Mouse (Mus musculus): ENCODE measurements around the gene Jam2. TPM values are rescaled to one million over a fixed set of nuclear protein-coding genes. Genes with fewer than 3 reads are reported as not detected.

The Jam2 gene
- total RNA-seq, 2 experiments from 2014 or later, result 21.0 to 27.4 TPM

DNA sequence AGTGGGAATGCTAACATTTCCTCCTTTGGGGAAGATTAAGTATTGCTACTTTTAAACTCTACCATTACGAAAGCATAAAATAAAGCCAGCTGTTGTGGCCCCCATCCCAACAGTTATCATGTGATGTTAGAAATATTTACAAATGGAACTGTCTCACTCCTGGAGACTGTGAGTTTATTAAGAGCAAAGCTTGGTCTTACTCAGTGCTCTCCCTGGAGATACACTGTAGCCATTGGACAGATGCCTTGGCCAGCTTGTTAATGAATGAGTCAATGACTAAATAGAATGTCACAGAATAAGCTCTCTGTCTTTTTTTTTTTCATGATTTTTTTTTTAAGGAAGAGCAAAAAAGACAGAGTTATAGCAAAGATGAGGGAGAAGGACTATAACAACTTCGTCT lies 2.5 kb upstream of the Jam2 start:
- intact Hi-C loops (cut with DNase I), result no loop called here
- DNase-seq (ENCODE audit: extremely low spot score in 1 of 2, low spot score in 2 of 2), result no peak
- Histone ChIP-seq H3K4me3 (no peak overlapping the region), H3K27ac (no peak overlapping the region)
- no peak for TF ChIP-seq CTCF (IDR thresholded peaks at IDR 0.05)

DNA sequence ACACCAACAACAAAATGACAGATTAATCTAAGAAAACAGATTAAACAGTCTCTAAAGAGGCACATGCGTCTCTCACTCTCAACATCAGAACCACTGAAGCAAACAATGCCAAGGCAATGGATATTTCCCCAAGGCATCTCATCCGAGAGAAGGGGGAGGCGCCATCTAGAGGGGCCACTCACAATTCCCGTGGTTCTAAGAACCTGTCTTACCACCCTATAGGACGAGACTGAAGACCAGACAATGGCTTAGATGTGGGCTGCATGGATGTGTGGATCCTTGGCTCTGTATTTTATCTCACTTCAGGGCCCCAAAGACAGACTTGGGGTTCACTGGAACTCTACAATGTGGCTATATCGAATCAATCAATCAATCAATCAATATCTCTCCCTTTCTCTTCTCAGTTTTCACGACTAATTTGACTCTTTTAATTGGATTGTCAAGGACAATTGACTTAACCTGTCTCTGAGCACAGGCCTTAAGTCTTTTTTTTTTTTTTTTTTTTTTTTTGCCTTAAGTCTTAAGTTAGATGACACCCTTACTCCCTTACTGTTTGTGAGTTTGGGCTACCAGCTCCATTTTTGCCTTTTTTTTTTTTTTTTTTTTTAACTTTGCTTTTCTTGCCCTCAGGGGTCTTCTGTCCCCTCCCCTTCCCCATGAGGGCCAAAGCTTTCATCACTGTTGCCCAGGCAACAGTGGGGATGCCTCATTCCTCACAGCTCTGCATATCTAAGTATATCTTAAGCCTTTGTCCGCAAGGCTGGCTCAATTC lies 1.2 kb upstream of the Jam2 start:
- no peak overlapping the region for H3K27ac ChIP-seq
- no peak for DNase-seq (ENCODE audit: extremely low spot score in 1 of 2, low spot score in 2 of 2)
- no peak; the same call in 1 of the 2 replicates for TF ChIP-seq CTCF (IDR thresholded peaks at IDR 0.05)
- intact Hi-C loops (cut with DNase I), result loop anchor here (1.0 kb wide), 1 partner anchor 37 kb away; the partner anchor contains the start of gene Mrpl39
- H3K4me3 ChIP-seq, result no peak overlapping the region

DNA sequence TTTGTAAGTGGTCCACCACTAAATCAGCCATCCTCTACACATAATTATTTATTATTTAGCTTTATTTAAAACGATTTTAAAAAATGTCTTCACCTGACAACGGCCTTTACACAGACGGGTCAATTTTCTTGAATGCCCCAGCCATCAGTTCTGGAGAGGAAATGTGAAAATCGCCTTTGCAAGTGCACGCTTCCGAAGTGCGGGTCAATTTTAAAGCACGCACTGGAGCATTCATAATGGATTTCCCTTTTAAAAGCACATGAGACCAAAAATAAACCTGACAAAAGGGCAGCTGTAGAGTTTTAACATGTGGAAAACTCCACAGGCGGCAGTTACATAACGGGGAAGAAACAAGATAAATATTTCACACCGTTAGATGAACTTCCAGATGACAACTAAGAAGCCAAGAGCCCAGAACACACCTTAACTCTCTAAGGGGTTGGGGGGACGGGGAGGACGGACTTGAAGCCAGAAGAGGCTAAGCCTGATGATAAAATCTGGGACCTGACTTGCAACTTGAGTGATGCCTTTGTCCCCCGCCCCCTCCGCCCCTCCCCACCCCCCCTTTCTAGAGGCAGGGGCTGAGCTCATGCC lies 558 bp upstream of the Jam2 start:
- no peak for DNase-seq (ENCODE audit: extremely low spot score in 1 of 2, low spot score in 2 of 2)
- no peak for TF ChIP-seq CTCF (IDR thresholded peaks at IDR 0.05)
- Histone ChIP-seq H3K4me3 (peak overlapping the region; percentile 70), H3K27ac (peak overlapping the region; percentile 84)
- intact Hi-C loops (cut with DNase I), result loop anchor here (1.0 kb wide), 1 partner anchor 38 kb away; the partner anchor contains the start of gene Mrpl39

DNA sequence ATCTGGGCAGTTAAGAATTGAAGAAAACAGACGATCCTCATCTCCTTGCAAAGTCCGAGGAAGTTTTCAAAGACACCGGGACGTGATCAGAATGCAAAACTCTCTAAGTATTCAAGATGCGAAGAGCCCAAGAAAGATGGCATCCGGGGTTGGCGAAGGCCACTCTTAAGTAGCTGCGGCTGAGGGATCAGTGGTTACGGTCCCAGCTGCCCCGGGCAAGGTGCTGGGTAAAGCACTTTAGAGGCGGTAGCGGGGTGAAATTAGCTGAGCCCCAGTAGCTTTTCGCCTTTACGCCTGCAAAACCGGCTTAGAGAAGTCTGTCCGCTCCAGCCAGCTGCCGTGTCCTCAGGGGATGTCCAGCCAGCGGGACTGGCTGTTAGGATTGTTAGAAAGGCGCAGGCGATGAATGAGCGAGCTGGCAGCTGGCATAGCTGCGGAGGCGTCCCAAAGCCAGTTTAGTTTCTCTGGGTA lies 873 bp downstream of the Jam2 start:
- Histone ChIP-seq H3K27ac (peak overlapping the region; percentile 84), H3K4me3 (peak overlapping the region; percentile 70)
- intact Hi-C loops (cut with DNase I), result loop anchor here (2.0 kb wide), 1 partner anchor 42 kb away; no protein-coding TSS in a partner anchor
- no peak for TF ChIP-seq CTCF (IDR thresholded peaks at IDR 0.05)
- peak; percentile 61 to 63 for DNase-seq (ENCODE audit: extremely low spot score in 1 of 2, low spot score in 2 of 2)

DNA sequence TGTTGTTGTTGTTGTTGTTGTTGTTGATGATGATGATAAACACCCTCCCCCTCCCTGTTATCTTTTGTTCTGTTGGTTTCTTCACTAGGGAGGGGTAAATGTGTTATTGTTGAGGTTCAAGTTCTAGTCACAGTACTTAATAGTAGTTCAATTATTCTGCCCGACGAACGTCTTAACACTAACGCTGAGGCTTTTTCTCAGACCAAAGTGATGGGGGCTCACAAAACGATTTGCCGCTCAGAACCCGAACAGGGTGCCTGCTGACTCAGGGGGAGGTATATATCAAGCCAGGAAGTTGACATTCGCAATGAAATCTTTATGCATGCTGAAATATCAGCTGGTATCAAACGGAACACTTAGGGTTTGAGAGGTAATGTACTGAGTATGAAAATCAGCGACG lies 1.4 kb downstream of the Jam2 start:
- no peak for DNase-seq (ENCODE audit: extremely low spot score in 1 of 2, low spot score in 2 of 2)
- intact Hi-C loops (cut with DNase I), result loop anchor here (2.0 kb wide), 1 partner anchor 41 kb away; no protein-coding TSS in a partner anchor
- no peak for TF ChIP-seq CTCF (IDR thresholded peaks at IDR 0.05)
- Histone ChIP-seq H3K4me3 (peak overlapping the region; percentile 70), H3K27ac (no peak overlapping the region; the same call in 1 of the 2 replicates)

DNA sequence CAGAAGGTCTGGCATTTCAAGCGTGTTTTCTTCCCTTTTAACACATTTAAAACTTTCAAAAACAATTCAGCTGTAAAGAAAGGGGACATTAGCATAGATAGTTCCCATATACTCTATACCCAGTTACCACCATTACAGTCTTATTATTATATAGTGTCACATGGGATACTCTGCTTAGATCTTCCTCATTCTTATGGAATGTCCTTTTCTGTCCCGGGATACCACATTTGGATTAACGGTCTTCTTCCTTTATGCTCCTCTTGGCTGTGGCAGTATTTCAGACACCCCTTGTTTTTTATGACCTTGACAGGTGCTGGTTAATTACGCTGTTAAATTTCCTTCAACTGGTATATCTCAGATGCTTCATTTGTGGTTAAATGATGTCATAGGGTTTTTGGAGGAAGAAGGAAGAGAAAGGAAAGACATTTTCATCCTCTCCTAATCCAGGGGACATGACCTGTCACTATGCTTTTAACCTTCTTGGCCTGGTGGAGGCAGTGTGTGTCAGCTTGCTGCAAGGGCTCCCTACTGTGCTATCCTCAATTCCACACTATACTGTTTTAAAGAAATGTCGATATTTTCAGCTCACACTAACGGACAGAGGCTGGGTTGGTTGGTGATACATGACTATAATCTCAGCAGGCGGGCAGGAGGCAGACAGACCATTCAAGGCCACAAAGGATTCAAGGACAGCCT lies 2.3 kb downstream of the Jam2 start:
- no peak for DNase-seq (ENCODE audit: extremely low spot score in 1 of 2, low spot score in 2 of 2)
- no peak overlapping the region; the same call in 1 of the 2 replicates for H3K27ac ChIP-seq
- intact Hi-C loops (cut with DNase I), result no loop called here
- H3K4me3 ChIP-seq, result peak overlapping the region; percentile 70
- peak; percentile 34 for TF ChIP-seq CTCF (IDR thresholded peaks at IDR 0.05)

DNA sequence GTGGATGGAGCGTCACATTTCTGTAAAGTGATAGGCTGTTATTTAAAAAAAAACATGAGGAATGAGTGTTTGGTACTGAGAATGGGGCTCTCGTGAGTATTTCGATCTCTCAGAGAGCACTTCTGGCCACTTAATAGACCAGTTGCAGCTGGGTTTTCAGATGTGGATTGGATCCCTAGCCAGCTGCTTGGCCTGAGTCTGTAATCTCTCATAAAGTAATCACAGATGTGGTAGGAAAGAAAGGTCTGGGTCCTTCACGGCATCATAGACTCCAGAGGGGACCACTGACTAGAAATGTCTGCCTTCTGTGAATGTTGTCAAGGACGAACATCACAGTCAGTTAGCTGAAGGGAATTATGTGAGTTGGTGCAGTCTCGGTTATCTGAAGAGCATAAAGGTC lies 4.5 kb downstream of the Jam2 start:
- Histone ChIP-seq H3K27ac (no peak overlapping the region), H3K4me3 (no peak overlapping the region)
- DNase-seq (ENCODE audit: extremely low spot score in 1 of 2, low spot score in 2 of 2), result no peak
- intact Hi-C loops (cut with DNase I), result no loop called here
- TF ChIP-seq CTCF (IDR thresholded peaks at IDR 0.05), result no peak

DNA sequence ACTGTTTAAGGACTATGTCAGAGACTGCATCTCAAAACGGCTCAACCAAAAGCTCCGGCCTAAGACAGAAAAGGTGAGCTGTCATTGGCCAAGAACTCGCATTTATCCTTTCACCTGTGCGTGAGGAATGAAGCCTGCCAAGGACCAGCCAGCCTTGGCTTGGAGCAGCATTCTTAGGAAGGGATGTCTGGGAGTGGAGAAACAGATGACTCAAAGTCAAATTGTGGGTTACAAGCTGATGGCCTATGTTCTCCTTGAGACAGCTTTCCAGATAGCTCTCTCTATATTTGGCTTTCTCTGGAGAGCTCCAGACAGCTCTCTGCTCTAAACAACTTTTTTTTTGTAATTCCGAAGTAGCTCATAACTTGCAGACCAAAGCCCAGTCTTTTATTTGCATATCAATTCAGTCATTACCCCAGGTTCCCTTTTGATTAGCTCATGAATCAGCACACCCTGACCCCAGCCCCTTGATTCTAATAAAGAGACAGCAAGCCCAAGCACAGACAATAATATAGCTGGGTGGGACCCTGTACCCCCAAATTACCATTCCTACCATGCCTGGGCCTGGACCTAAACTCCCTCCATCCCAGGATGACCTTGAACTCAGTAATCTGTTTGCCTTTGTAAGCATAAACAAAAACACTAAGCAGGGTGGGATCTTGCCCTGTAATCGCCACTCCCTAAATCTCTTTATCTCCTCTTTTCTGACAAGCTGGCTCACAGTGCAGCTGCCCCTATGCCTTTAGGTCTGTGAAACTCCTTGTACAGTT lies 5.1 kb downstream of the Jam2 start:
- no peak for DNase-seq (ENCODE audit: extremely low spot score in 1 of 2, low spot score in 2 of 2)
- Histone ChIP-seq H3K27ac (no peak overlapping the region), H3K4me3 (no peak overlapping the region)
- no peak for TF ChIP-seq CTCF (IDR thresholded peaks at IDR 0.05)
- intact Hi-C loops (cut with DNase I), result no loop called here

DNA sequence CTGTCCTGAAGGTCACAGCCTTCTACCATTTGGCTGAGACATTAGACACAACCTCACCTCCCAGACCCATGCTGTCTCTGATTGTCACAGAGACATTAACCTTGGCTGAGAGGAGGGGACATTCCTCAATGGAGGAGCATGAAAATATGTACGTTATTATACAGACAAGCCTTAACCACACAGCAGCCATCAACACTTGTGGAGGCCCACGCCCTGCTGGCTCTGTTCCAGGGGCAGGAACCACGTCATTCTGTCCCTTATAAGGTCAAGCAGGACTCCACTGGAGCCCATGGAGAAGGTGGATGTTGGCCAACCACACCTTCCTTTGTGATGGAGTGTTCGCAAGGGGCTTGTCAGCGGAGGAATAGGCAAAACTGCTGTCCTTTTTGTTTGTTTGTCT lies 5.8 kb downstream of the Jam2 start:
- intact Hi-C loops (cut with DNase I), result no loop called here
- DNase-seq (ENCODE audit: extremely low spot score in 1 of 2, low spot score in 2 of 2), result no peak
- Histone ChIP-seq H3K27ac (no peak overlapping the region), H3K4me3 (no peak overlapping the region)
- TF ChIP-seq CTCF (IDR thresholded peaks at IDR 0.05), result no peak

DNA sequence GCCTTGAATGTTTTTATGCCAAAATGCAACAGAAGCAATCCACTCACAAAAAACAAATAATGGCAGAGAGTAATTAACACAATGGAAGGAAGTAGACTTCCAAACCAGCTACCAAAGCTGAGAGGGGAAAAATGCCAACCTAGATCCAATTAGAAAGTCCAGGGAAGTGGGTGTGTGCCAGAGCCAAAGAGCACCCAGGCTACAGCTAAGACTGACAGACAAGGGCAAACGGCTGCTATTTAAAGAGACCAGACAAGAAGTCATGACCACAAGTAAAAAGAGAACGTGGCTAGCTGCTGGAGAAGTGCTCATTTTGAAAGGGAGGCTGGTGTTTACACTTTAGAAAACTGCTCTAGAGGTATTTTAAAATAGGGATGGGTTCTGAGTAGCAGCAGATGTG lies 9.4 kb downstream of the Jam2 start:
- intact Hi-C loops (cut with DNase I), result no loop called here
- DNase-seq (ENCODE audit: extremely low spot score in 1 of 2, low spot score in 2 of 2), result no peak
- no peak for TF ChIP-seq CTCF (IDR thresholded peaks at IDR 0.05)
- Histone ChIP-seq H3K4me3 (no peak overlapping the region), H3K27ac (peak overlapping the region; percentile 2)

DNA sequence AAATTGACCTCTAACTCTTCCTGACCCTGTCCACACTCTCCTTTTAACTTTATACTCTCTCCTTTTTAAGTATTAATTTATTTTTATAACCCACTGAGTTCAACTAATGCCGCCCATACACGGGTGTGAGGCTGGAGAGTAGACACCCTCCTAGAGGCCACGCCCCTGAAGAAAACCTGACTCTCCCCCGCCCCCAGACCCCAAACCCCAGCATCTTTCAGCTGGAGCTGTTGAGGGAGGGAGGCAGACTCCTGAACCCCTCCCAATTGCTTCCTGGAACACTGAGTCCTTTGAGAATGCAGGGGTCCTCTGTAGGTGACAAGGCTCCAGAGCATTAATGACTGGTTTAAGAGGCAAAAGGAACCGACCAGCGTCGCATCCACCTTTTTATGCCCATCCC lies 11.0 kb downstream of the Jam2 start:
- intact Hi-C loops (cut with DNase I), result no loop called here
- TF ChIP-seq CTCF (IDR thresholded peaks at IDR 0.05), result no peak
- no peak for DNase-seq (ENCODE audit: extremely low spot score in 1 of 2, low spot score in 2 of 2)
- H3K27ac ChIP-seq, result no peak overlapping the region
- H3K4me3 ChIP-seq, result no peak overlapping the region

Measured in left cerebral cortex, adult 2 months (tissue).